Mouse (Mus musculus): ENCODE results near the gene Zfp428.

GRCm38 (mm10) chr7:24555786-24556185 lies 49.0 kb downstream of the Zfp428 start:
- TF ChIP-seq GATA1 (IDR thresholded peaks at IDR 0.05; ENCODE audit: borderline replicate concordance, low read length) (no peak), FLI1 (IDR thresholded peaks at IDR 0.05; ENCODE audit: low read length) (no peak)

Data from megakaryocyte, embryonic 14.5 days (primary cell).